Mouse (Mus musculus) yolk sac, embryonic 10.5 days (tissue): ENCODE measurements around the gene Pex14.

Source experiments
- DNase-seq: peaks from one replicate; pipeline ENCODE4 v3.0.0-alpha.2; 2017; ENCODE audit warnings: low spot score

The Pex14 gene

DNA sequence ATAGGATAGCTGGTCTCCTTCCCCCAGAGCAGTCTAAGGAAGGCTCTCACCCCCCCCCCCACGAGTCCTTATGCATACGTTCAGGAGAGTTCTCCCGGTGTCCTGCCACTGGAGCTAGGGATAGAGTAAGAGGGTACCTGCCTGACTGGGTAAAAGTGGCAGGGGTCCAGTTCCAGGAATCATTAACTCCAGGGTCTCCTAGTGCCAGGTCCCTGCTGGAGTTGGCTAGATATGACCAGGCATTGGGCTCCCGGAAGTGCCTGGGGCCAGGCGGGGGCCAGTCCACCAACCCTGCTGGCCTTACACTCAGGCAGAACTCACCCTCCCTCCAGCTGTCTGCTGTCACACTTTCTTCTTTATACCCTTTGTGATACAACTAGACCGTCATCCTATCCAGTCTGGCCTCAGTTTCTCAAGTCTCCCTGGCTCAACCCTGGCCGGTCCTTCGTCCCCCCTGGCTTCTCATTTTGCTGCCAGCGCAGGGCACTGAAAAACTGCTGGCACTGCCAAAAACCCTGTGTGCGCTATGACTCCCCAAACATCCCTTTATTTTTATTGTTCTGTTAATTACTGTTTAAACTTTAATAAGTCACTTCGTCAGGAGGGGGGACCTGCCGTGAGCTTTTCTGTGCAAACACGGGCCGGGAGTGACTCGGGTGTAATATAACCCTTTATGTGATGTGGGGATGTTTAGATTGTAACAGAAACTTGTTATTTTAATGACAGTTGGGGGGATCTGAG, 180.8 kb downstream of the Pex14 start:
- DNase-seq: no peak

- DNase-seq: no peak
These were observed 183.8 kb downstream of the Pex14 start for GRCm38 (mm10) chr4:148915849-148916248.

GRCm38 (mm10) chr4:148914863-148915622, 184.6 kb downstream of the Pex14 start:
- peak; percentile 72 for DNase-seq

DNA sequence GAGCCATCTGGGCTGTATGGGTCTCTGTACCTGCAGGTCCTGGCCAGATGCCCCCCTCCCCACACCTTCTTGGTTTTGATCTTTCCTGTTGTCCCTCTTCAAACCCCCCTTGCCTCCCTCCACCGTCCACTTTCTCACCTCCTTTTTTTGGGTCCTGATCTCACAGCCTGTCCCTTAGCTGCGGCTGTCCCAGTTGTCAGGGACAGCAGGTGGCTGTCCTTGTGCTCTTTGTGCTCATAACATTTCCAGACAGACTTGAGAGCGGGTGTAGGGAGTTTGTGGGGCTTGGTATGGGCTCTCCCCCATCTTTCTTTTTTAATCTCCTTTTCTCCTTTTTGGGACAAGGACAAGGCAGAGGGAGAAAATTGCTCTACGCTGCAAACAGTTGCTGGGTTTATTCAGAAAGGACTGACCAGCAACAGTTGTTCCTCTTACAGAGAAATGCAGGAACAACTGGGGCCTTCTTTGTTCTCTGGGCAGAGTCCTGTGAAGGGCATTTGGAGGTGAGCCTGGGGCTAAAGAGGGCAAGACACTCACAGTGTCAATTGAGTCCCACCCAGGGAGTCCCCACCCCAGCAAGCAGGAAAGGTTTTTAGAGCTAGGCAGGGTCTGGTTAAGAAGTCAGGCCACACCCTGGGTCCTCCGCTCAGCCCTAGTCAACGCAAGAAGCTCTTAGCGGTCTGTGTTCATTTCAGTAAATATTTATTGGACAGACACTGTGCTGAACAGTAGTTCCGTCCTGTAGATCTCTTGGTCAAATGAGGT, 186.7 kb downstream of the Pex14 start:
- DNase-seq: no peak

DNA sequence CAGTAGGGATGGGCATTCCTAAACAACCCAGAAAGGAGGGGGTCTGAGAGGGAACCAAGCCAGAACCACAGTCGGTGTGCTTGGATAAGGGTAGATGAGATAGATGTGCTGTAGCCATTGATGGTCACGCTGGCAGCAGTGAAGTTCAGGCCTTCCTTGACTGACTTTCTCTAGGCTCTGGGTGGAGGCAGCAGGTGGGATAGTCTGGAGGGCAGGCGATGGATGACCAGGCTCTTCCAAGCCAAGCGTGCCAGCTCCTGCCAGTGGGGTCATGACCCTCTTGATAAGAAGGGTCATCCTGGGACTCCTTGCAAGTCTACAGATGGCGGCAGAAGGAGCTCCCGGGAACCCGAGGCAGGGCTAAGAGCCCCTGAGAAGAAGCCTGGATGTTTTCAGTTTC, 187.5 kb downstream of the Pex14 start:
- DNase-seq: no peak
